Mouse (Mus musculus): Measurements from ENCODE around the gene Tpm1. TPM values are rescaled to one million over a fixed set of nuclear protein-coding genes. Genes with fewer than 3 reads are reported as not detected.

The Tpm1 gene
- polyA plus RNA-seq, 1 experiment from 2014 or later, result 3,954 TPM

GRCm38 (mm10) chr9:67003156-67003555 is 46.0 kb downstream of the Tpm1 start:
- H3K4me1 ChIP-seq, result peaks cover 17% of the 10 kb centered on the region
- no peak overlapping the region for H3K27ac ChIP-seq (replicated peaks)
- no peaks in the 10 kb centered on the region for H3K27me3 ChIP-seq (replicated peaks)
- ATAC-seq (ENCODE audit: extremely low read depth, insufficient number of reproducible peaks, low FRiP score, low TSS enrichment), result no peak
- no peak overlapping the region for H3K4me3 ChIP-seq
- no peak overlapping the region for H3K4me2 ChIP-seq
- WGBS, result 27% methylated on average over 4 of the region's 4 CpGs
- no peaks in the 10 kb centered on the region for H3K36me3 ChIP-seq
- no peak overlapping the region for H3K9ac ChIP-seq
- H3K9me3 ChIP-seq, result no peaks in the 10 kb centered on the region

- ATAC-seq (ENCODE audit: extremely low read depth, insufficient number of reproducible peaks, low FRiP score, low TSS enrichment), result no peak
- no peak overlapping the region for H3K4me2 ChIP-seq
- no peaks in the 10 kb centered on the region for H3K9me3 ChIP-seq
- H3K9ac ChIP-seq, result peak overlapping the region; percentile 44; the same call in 1 of the 2 replicates
- WGBS, result 64% methylated on average over 4 of the region's 4 CpGs
- H3K27me3 ChIP-seq (replicated peaks), result no peaks in the 10 kb centered on the region
- H3K4me1 ChIP-seq, result peaks cover 17% of the 10 kb centered on the region
- H3K27ac ChIP-seq (replicated peaks), result peak overlapping the region; percentile 61
- H3K4me3 ChIP-seq, result no peak overlapping the region
- no peaks in the 10 kb centered on the region for H3K36me3 ChIP-seq
Measured at GRCm38 (mm10) chr9:67001506-67001905, 47.7 kb downstream of the Tpm1 start.

GRCm38 (mm10) chr9:67001050-67001449 is 48.2 kb downstream of the Tpm1 start:
- Histone ChIP-seq H3K4me3 (no peak overlapping the region), H3K4me1 (peaks cover 15% of the 10 kb centered on the region), H3K9ac (0 out of 2 replicates have a peak overlapping the region, but pooled peaks have one; percentile 44), H3K36me3 (no peaks in the 10 kb centered on the region), H3K27me3 (replicated peaks) (no peaks in the 10 kb centered on the region), H3K4me2 (no peak overlapping the region), H3K9me3 (no peaks in the 10 kb centered on the region), H3K27ac (replicated peaks) (peak overlapping the region; percentile 61)
- 4% methylated on average over 6 of the region's 6 CpGs for WGBS
- no peak for ATAC-seq (ENCODE audit: extremely low read depth, insufficient number of reproducible peaks, low FRiP score, low TSS enrichment)

- H3K27ac ChIP-seq (replicated peaks), result no peak overlapping the region
- WGBS, result 88% methylated on average over 8 of the region's 8 CpGs
- H3K9ac ChIP-seq, result no peak overlapping the region
- H3K4me2 ChIP-seq, result no peak overlapping the region
- H3K36me3 ChIP-seq, result no peaks in the 10 kb centered on the region
- H3K27me3 ChIP-seq (replicated peaks), result no peaks in the 10 kb centered on the region
- H3K9me3 ChIP-seq, result no peaks in the 10 kb centered on the region
- no peak for ATAC-seq (ENCODE audit: extremely low read depth, insufficient number of reproducible peaks, low FRiP score, low TSS enrichment)
- H3K4me3 ChIP-seq, result no peak overlapping the region
- H3K4me1 ChIP-seq, result peaks cover 6% of the 10 kb centered on the region
Measured at GRCm38 (mm10) chr9:66999698-67000097, 49.5 kb downstream of the Tpm1 start.

GRCm38 (mm10) chr9:66991750-66992410 is 57.3 kb downstream of the Tpm1 start:
- no peaks in the 10 kb centered on the region for H3K36me3 ChIP-seq
- H3K9ac ChIP-seq, result no peak overlapping the region
- peak overlapping the region; percentile 20; the same call in 1 of the 2 replicates for H3K27ac ChIP-seq (replicated peaks)
- peak overlapping the region; percentile 7; the same call in 1 of the 2 replicates for H3K4me3 ChIP-seq
- H3K27me3 ChIP-seq (replicated peaks), result no peaks in the 10 kb centered on the region
- H3K4me1 ChIP-seq, result peaks cover 45% of the 10 kb centered on the region
- no peak for ATAC-seq (ENCODE audit: extremely low read depth, insufficient number of reproducible peaks, low FRiP score, low TSS enrichment)
- WGBS, result 29% methylated on average over 8 of the region's 8 CpGs
- no peaks in the 10 kb centered on the region for H3K9me3 ChIP-seq
- H3K4me2 ChIP-seq, result peak overlapping the region; percentile 33

GRCm38 (mm10) chr9:66991021-66991749 is 58.0 kb downstream of the Tpm1 start:
- H3K9me3 ChIP-seq, result no peaks in the 10 kb centered on the region
- H3K36me3 ChIP-seq, result no peaks in the 10 kb centered on the region
- H3K27me3 ChIP-seq (replicated peaks), result no peaks in the 10 kb centered on the region
- peak overlapping the region; percentile 33; the same call in 1 of the 2 replicates for H3K4me2 ChIP-seq
- WGBS, result 50% methylated on average over 9 of the region's 9 CpGs
- H3K27ac ChIP-seq (replicated peaks), result peak overlapping the region; percentile 20; the same call in 1 of the 2 replicates
- ATAC-seq (ENCODE audit: extremely low read depth, insufficient number of reproducible peaks, low FRiP score, low TSS enrichment), result no peak
- no peak overlapping the region for H3K9ac ChIP-seq
- H3K4me1 ChIP-seq, result peaks cover 46% of the 10 kb centered on the region
- no peak overlapping the region for H3K4me3 ChIP-seq

GRCm38 (mm10) chr9:66990046-66990445 is 59.2 kb downstream of the Tpm1 start:
- no peaks in the 10 kb centered on the region for H3K36me3 ChIP-seq
- no peak overlapping the region for H3K4me3 ChIP-seq
- H3K9ac ChIP-seq, result no peak overlapping the region
- H3K9me3 ChIP-seq, result no peaks in the 10 kb centered on the region
- H3K4me2 ChIP-seq, result no peak overlapping the region
- H3K4me1 ChIP-seq, result peaks cover 46% of the 10 kb centered on the region
- 83% methylated on average over 5 of the region's 5 CpGs for WGBS
- no peak overlapping the region for H3K27ac ChIP-seq (replicated peaks)
- ATAC-seq (ENCODE audit: extremely low read depth, insufficient number of reproducible peaks, low FRiP score, low TSS enrichment), result no peak
- no peaks in the 10 kb centered on the region for H3K27me3 ChIP-seq (replicated peaks)

- no peaks in the 10 kb centered on the region for H3K9me3 ChIP-seq
- no peak overlapping the region for H3K4me2 ChIP-seq
- H3K4me3 ChIP-seq, result no peak overlapping the region
- no peak for ATAC-seq (ENCODE audit: extremely low read depth, insufficient number of reproducible peaks, low FRiP score, low TSS enrichment)
- peak overlapping the region; percentile 70 for H3K27ac ChIP-seq (replicated peaks)
- no peak overlapping the region; the same call in 1 of the 2 replicates for H3K9ac ChIP-seq
- H3K27me3 ChIP-seq (replicated peaks), result no peaks in the 10 kb centered on the region
- H3K36me3 ChIP-seq, result no peaks in the 10 kb centered on the region
- peaks cover 46% of the 10 kb centered on the region for H3K4me1 ChIP-seq
- WGBS, result 63% methylated on average over 6 of the region's 6 CpGs
Measured at GRCm38 (mm10) chr9:66989581-66989980, 59.6 kb downstream of the Tpm1 start.

- Histone ChIP-seq H3K4me3 (no peak overlapping the region), H3K4me1 (peaks cover 42% of the 10 kb centered on the region), H3K27me3 (replicated peaks) (no peaks in the 10 kb centered on the region), H3K27ac (replicated peaks) (peak overlapping the region; percentile 70), H3K9ac (peak overlapping the region; percentile 3; the same call in 1 of the 2 replicates), H3K9me3 (no peaks in the 10 kb centered on the region), H3K36me3 (no peaks in the 10 kb centered on the region), H3K4me2 (no peak overlapping the region)
- WGBS, result 18% methylated on average over 6 of the region's 6 CpGs
- ATAC-seq (ENCODE audit: extremely low read depth, insufficient number of reproducible peaks, low FRiP score, low TSS enrichment), result no peak
Measured at GRCm38 (mm10) chr9:66988888-66989414, 60.3 kb downstream of the Tpm1 start.

GRCm38 (mm10) chr9:66988198-66988887 is 60.9 kb downstream of the Tpm1 start:
- 49% methylated on average over 11 of the region's 11 CpGs for WGBS
- H3K9ac ChIP-seq, result 0 out of 2 replicates have a peak overlapping the region, but pooled peaks have one; percentile 3

GRCm38 (mm10) chr9:66985377-66985776 is 63.8 kb downstream of the Tpm1 start:
- H3K36me3 ChIP-seq, result no peaks in the 10 kb centered on the region
- no peaks in the 10 kb centered on the region for H3K9me3 ChIP-seq
- H3K27me3 ChIP-seq (replicated peaks), result no peaks in the 10 kb centered on the region
- 75% methylated on average over 7 of the region's 7 CpGs for WGBS
- peaks cover 26% of the 10 kb centered on the region for H3K4me1 ChIP-seq
- H3K4me2 ChIP-seq, result no peak overlapping the region
- H3K4me3 ChIP-seq, result no peak overlapping the region
- H3K27ac ChIP-seq (replicated peaks), result no peak overlapping the region
- H3K9ac ChIP-seq, result no peak overlapping the region
- no peak for ATAC-seq (ENCODE audit: extremely low read depth, insufficient number of reproducible peaks, low FRiP score, low TSS enrichment)

More at GRCm38 (mm10) chr9:66988198-66988887, 60.9 kb downstream of the Tpm1 start:
- Histone ChIP-seq H3K27me3 (replicated peaks) (no peaks in the 10 kb centered on the region), H3K27ac (replicated peaks) (peak overlapping the region; percentile 70), H3K4me1 (peaks cover 40% of the 10 kb centered on the region), H3K4me2 (no peak overlapping the region), H3K9me3 (no peaks in the 10 kb centered on the region), H3K4me3 (no peak overlapping the region), H3K36me3 (no peaks in the 10 kb centered on the region)
- ATAC-seq (ENCODE audit: extremely low read depth, insufficient number of reproducible peaks, low FRiP score, low TSS enrichment), result no peak

Measured in heart, embryonic 13.5 days (tissue).